Mouse (Mus musculus): ENCODE data around the gene Zpbp2.

DNA sequence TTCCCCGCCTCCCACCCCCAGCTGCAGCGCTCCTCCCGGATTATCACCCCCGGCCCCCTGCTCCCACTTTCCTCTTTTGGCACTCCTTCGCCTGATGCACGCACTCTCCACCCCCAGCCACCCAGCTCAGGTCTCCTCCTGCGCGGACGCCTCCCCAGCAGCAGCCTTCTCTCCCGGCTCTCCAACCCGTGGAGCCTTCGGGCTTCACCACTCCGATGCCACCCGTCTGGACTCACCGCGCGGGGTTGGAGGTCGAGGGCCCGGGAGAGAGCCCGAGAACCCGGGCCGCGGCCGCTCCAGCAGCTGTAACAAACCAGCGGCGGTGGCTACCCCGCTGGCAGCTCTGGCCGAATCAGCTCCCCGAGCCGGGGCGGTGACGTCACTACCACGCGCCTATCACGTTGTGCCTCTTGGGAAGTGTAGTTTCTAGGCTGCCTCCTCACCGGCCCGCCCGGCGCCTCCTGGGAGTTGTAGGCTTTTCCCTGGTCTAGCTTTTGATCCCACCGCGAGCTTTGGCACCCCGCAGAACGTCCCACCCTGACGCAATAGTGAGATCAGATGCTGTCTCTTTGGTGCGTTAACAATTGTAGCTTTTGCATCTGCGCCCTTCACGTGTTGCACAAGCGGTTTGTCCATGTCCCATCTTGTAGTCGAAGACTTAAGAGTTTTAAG lies 36.1 kb downstream of the Zpbp2 start, which contains the start of gene Ormdl3:
- TF ChIP-seq CTCF (IDR thresholded peaks at IDR 0.05; ENCODE audit: extremely low read depth, insufficient read length, insufficient replicate concordance, low read depth, low read length) (no peak), POLR2A (IDR thresholded peaks at IDR 0.05; ENCODE audit: low read depth, low read length) (peak; percentile 90)

Data from small intestine, adult 2 months (tissue).